ENCODE assay signal across 8 mouse cellular contexts in the genomic region with DNA sequence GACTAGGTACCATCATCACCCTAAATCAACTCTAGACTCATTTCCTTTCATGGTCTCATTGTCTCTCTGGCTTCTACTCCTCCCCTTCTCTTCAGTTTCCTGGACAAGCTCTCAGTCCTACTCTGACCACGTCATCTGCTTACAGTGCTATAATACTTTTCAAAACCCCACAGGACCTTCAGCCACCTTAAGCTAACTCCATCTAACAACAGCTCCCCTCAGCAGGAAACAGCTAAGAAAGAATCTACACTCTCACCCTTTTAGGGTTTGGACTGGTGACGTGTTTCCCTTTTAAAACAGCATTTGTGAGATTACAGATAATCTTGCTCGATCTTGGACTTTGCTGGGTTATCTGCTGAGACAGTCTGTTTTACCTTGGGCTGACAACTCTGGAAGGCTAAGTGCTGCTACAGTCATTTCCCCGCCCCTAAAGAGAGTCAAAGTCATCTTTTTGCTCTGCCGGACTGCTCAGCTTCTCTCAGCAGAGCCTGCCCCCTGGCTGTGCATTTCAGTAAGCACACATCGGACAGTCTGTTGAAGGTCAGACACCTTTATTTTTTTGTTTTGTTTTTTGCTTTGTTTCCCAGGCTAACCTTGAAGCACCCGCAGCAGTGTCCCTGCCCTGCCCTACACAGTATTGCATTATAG. TPM values are rescaled to one million over a fixed set of nuclear protein-coding genes. Genes with fewer than 3 reads are reported as not detected.
DNase-seq lines count a peak whose midpoint lies in the region; ATAC-seq and TF ChIP-seq lines count a peak whose summit lies in the region.

No protein-coding gene starts in this region.

- 27% methylated on average over 7 of the region's 7 CpGs for WGBS in embryonic facial prominence, embryonic 12.5 days
- WGBS in heart, embryonic 12.5 days = 9% methylated on average over 7 of the region's 7 CpGs
- 14% methylated on average over 7 of the region's 7 CpGs for WGBS in kidney, embryonic 15.5 days

- peak; percentile 94 for TF ChIP-seq RAD21 in CH12.LX (IDR thresholded peaks at IDR 0.05; ENCODE audit: low read depth, low read length)

- no peaks in the 10 kb centered on the region for H3K9me3 ChIP-seq in CH12.LX (replicated peaks; ENCODE audit: low read length)
- no peaks in the 10 kb centered on the region for H3K9me3 ChIP-seq in embryonic facial prominence, embryonic 12.5 days
- H3K9me3 ChIP-seq in heart, embryonic 12.5 days (replicated peaks) = no peaks in the 10 kb centered on the region
- H3K9me3 ChIP-seq in kidney, embryonic 15.5 days (replicated peaks) = no peaks in the 10 kb centered on the region

- H3K4me1 ChIP-seq in CH12.LX (ENCODE audit: control insufficient read depth in 1 of 2, insufficient read depth in 2 of 2) = peaks cover 3 to 17% of the 10 kb centered on the region in 2 experiments; a peak in 2 of 4 replicates
- H3K4me1 ChIP-seq in embryonic facial prominence, embryonic 12.5 days = no peaks in the 10 kb centered on the region
- H3K4me1 ChIP-seq in heart, embryonic 12.5 days (replicated peaks) = peaks cover 13% of the 10 kb centered on the region
- peaks cover 16% of the 10 kb centered on the region for H3K4me1 ChIP-seq in kidney, embryonic 15.5 days

- no peaks in the 10 kb centered on the region for H3K27me3 ChIP-seq in CH12.LX (replicated peaks)
- H3K27me3 ChIP-seq in embryonic facial prominence, embryonic 12.5 days = no peaks in the 10 kb centered on the region
- H3K27me3 ChIP-seq in heart, embryonic 12.5 days (replicated peaks) = no peaks in the 10 kb centered on the region
- no peaks in the 10 kb centered on the region for H3K27me3 ChIP-seq in kidney, embryonic 15.5 days

- H3K4me3 ChIP-seq in CH12.LX (replicated peaks in 1 of 3; ENCODE audit: low read depth in 2 of 3, low read length in 2 of 3, poor library complexity in 1 of 3) = no peak overlapping the region
- no peak overlapping the region for H3K4me3 ChIP-seq in embryonic facial prominence, embryonic 12.5 days
- H3K4me3 ChIP-seq in heart, embryonic 12.5 days = no peak overlapping the region
- H3K4me3 ChIP-seq in kidney, embryonic 15.5 days (replicated peaks) = no peak overlapping the region

- H3K4me2 ChIP-seq in CH12.LX (ENCODE audit: insufficient read depth, low read depth, poor library complexity, severe bottlenecking) = peak overlapping the region; percentile 74
- no peak overlapping the region for H3K4me2 ChIP-seq in embryonic facial prominence, embryonic 12.5 days (replicated peaks)
- H3K4me2 ChIP-seq in heart, embryonic 12.5 days = peak overlapping the region; percentile 37
- peak overlapping the region; percentile 41 for H3K4me2 ChIP-seq in kidney, embryonic 15.5 days

- ATAC-seq in embryonic facial prominence, embryonic 12.5 days (ENCODE audit: insufficient number of reproducible peaks, insufficient read depth, low FRiP score, low TSS enrichment) = 0 out of 2 replicates have a peak, but pooled peaks have one; percentile 29
- peak; percentile 84 for ATAC-seq in heart, embryonic 12.5 days (ENCODE audit: insufficient number of reproducible peaks, low FRiP score)
- ATAC-seq in kidney, embryonic 15.5 days (replicated peaks; ENCODE audit: low FRiP score) = peak; percentile 89

- H3K36me3 ChIP-seq in CH12.LX (replicated peaks in 1 of 2; ENCODE audit: control insufficient read depth in 1 of 2, insufficient read depth in 1 of 2, low read length in 1 of 2) = peaks cover 0 to 23% of the 10 kb centered on the region in 2 experiments
- H3K36me3 ChIP-seq in embryonic facial prominence, embryonic 12.5 days = no peaks in the 10 kb centered on the region
- H3K36me3 ChIP-seq in heart, embryonic 12.5 days = no peaks in the 10 kb centered on the region
- peaks cover 8% of the 10 kb centered on the region; the same call in 1 of the 2 replicates for H3K36me3 ChIP-seq in kidney, embryonic 15.5 days

- H3K79me2 ChIP-seq in CH12.LX (replicated peaks; ENCODE audit: control insufficient read depth, extremely low read depth, insufficient read depth, poor library complexity, severe bottlenecking) = no peaks in the 10 kb centered on the region

- H3K27ac ChIP-seq in CH12.LX (ENCODE audit: insufficient read depth, low read depth) = no peak overlapping the region
- H3K27ac ChIP-seq in embryonic facial prominence, embryonic 12.5 days = 0 out of 2 replicates have a peak overlapping the region, but pooled peaks have one; percentile 8
- peak overlapping the region; percentile 58 for H3K27ac ChIP-seq in heart, embryonic 12.5 days (ENCODE audit: poor library complexity, severe bottlenecking)
- peak overlapping the region; percentile 82 for H3K27ac ChIP-seq in kidney, embryonic 15.5 days

- no peak overlapping the region for H3K9ac ChIP-seq in CH12.LX (ENCODE audit: insufficient read depth, low read depth)
- no peak overlapping the region for H3K9ac ChIP-seq in embryonic facial prominence, embryonic 12.5 days
- no peak overlapping the region for H3K9ac ChIP-seq in heart, embryonic 12.5 days
- no peak overlapping the region for H3K9ac ChIP-seq in kidney, embryonic 15.5 days

- in situ Hi-C loops in CH12.LX (cut with MboI; ENCODE audit: low pct_ligation_motif_present, low pct_unique_long_range_greater_than_20kb, low sequenced_read_pairs) = loop anchor here (5.0 to 25.0 kb wide), 2 partner anchors 162 to 258 kb away; no protein-coding TSS in a partner anchor

- TF ChIP-seq POLR2A in CH12.LX (IDR thresholded peaks at IDR 0.05; ENCODE audit: low read depth, low read length) = no peak

- TF ChIP-seq EP300 in CH12.LX (IDR thresholded peaks at IDR 0.05; ENCODE audit: low read length) = peak; percentile 51

- dilution Hi-C loops in CH12.LX (cut with MboI; ENCODE audit: extremely low pct_ligation_motif_present, extremely low pct_unique_long_range_greater_than_20kb, low sequenced_read_pairs) = no loop called here

- peak; percentile 75 for DNase-seq in CH12.LX (ENCODE audit: extremely low read depth)
- DNase-seq in ZHBTc4 (ENCODE audit: low read depth, low spot score) = peak; percentile 92
- DNase-seq in lung, postnatal 10 days = peak; percentile 88
- peak; percentile 73 for DNase-seq in ovary, postnatal 36 days (ENCODE audit: low spot score)
- DNase-seq in frontal cortex, adult 2 months (ENCODE audit: extremely low spot score in 1 of 2, low spot score in 1 of 2) = no peak

- peak in 1 of 2 experiments; percentile 94; a peak in 3 of 4 replicates for TF ChIP-seq CTCF in CH12.LX (conservative IDR thresholded peaks at IDR 0.05 in 1 of 2, IDR thresholded peaks at IDR 0.05 in 1 of 2; ENCODE audit: low read depth in 2 of 2, low read length in 2 of 2)

TF ChIP-seq in CH12.LX, 34 proteins besides CTCF, POLR2A, EP300 and RAD21 (continues in another document):
- TF ChIP-seq SMC3 (IDR thresholded peaks at IDR 0.05; ENCODE audit: low read depth, low read length) (peak; percentile 98), IRF4 (IDR thresholded peaks at IDR 0.05; ENCODE audit: low read depth, low read length) (peak; percentile 47; the same call in 1 of the 2 replicates), NRF1 (IDR thresholded peaks at IDR 0.05; ENCODE audit: low read depth, low read length) (0 out of 2 replicates have a peak, but pooled peaks have one; percentile 29), RCOR1 (conservative IDR thresholded peaks at IDR 0.05; ENCODE audit: low read depth, low read length) (0 out of 2 replicates have a peak, but pooled peaks have one; percentile 21), ELF1 (IDR thresholded peaks at IDR 0.05; ENCODE audit: low read depth, low read length) (peak; percentile 38; the same call in 1 of the 2 replicates), MAZ (IDR thresholded peaks at IDR 0.05; ENCODE audit: low read depth, low read length) (peak; percentile 65; the same call in 1 of the 2 replicates), MYC (IDR thresholded peaks at IDR 0.05; ENCODE audit: low read depth, low read length) (peak; percentile 31; the same call in 1 of the 2 replicates), TBP (conservative IDR thresholded peaks at IDR 0.05; ENCODE audit: low read depth, low read length) (no peak), BHLHE40 (IDR thresholded peaks at IDR 0.05; ENCODE audit: low read depth, low read length) (0 out of 2 replicates have a peak, but pooled peaks have one; percentile 27), ZNF384 (IDR thresholded peaks at IDR 0.05; ENCODE audit: low read depth, low read length) (peak; percentile 13; the same call in 1 of the 2 replicates), MEF2A (IDR thresholded peaks at IDR 0.05; ENCODE audit: borderline replicate concordance, low read depth, low read length) (0 out of 2 replicates have a peak, but pooled peaks have one; percentile 47), ZMIZ1 (IDR thresholded peaks at IDR 0.05; ENCODE audit: low read depth, low read length) (no peak), HCFC1 (IDR thresholded peaks at IDR 0.05; ENCODE audit: low read depth, low read length) (peak; percentile 43; the same call in 1 of the 2 replicates), PAX5 (IDR thresholded peaks at IDR 0.05; ENCODE audit: low read length) (no peak)

RNA-seq across cellular contexts. Expression of gene Pank2, which starts 8.5 kb away (rescaled TPM):
- total RNA-seq in CH12.LX (2012; rRNA removed) = 16.6 and 19.0 TPM in 2 replicates
- 25.6 and 28.6 TPM in 2 replicates for total RNA-seq in CH12.LX (2014; rRNA removed)
- 34.7 and 43.2 TPM in 2 replicates for polyA plus RNA-seq in CH12.LX (2012; ENCODE audit: insufficient read length, low read depth)
- 61.8 and 61.9 TPM in 2 replicates for polyA plus RNA-seq in embryonic facial prominence, embryonic 12.5 days (2016; fragmentation: Nextera tagmentation; extraction: Ambion mirVana)
- polyA plus RNA-seq in heart, embryonic 12.5 days (2016; fragmentation: Nextera tagmentation; extraction: Ambion mirVana) = 37.1 and 37.6 TPM in 2 replicates
- 38.3 and 39.0 TPM in 2 replicates for polyA plus RNA-seq in kidney, embryonic 15.5 days (2015; fragmentation: Nextera tagmentation; extraction: Ambion mirVana)
- polyA plus RNA-seq in frontal cortex, adult 2 months (2012; rRNA removed) = 37.7 and 38.9 TPM in 2 replicates

RNA-seq across cellular contexts. Expression of gene Mavs, which starts 19.9 kb away (rescaled TPM):
- total RNA-seq in CH12.LX (2012; rRNA removed) (25.6 and 25.9 TPM in 2 replicates), CH12.LX (2014; rRNA removed) (18.5 and 18.6 TPM in 2 replicates)
- 26.8 and 34.5 TPM in 2 replicates for polyA plus RNA-seq in CH12.LX (2012; ENCODE audit: insufficient read length, low read depth)
- polyA plus RNA-seq in embryonic facial prominence, embryonic 12.5 days (2016; fragmentation: Nextera tagmentation; extraction: Ambion mirVana) = 16.3 and 18.1 TPM in 2 replicates
- 20.3 and 20.6 TPM in 2 replicates for polyA plus RNA-seq in heart, embryonic 12.5 days (2016; fragmentation: Nextera tagmentation; extraction: Ambion mirVana)
- 27.8 and 30.2 TPM in 2 replicates for polyA plus RNA-seq in kidney, embryonic 15.5 days (2015; fragmentation: Nextera tagmentation; extraction: Ambion mirVana)
- polyA plus RNA-seq in frontal cortex, adult 2 months (2012; rRNA removed) = 8.2 and 8.6 TPM in 2 replicates

RNA-seq across cellular contexts. Expression of gene Ap5s1, which starts 46.9 kb away (rescaled TPM):
- 9.1 and 10.4 TPM in 2 replicates for total RNA-seq in CH12.LX (2012; rRNA removed)
- 19.8 and 22.5 TPM in 2 replicates for total RNA-seq in CH12.LX (2014; rRNA removed)
- 8.1 and 9.9 TPM in 2 replicates for polyA plus RNA-seq in CH12.LX (2012; ENCODE audit: insufficient read length, low read depth)
- 29.7 and 31.5 TPM in 2 replicates for polyA plus RNA-seq in embryonic facial prominence, embryonic 12.5 days (2016; fragmentation: Nextera tagmentation; extraction: Ambion mirVana)
- polyA plus RNA-seq in heart, embryonic 12.5 days (2016; fragmentation: Nextera tagmentation; extraction: Ambion mirVana) = 30.1 and 32.0 TPM in 2 replicates
- 25.6 TPM in 2 replicates for polyA plus RNA-seq in kidney, embryonic 15.5 days (2015; fragmentation: Nextera tagmentation; extraction: Ambion mirVana)
- 47.2 and 68.7 TPM in 2 replicates for polyA plus RNA-seq in frontal cortex, adult 2 months (2012; rRNA removed)

Comparison
In these comparisons a context has a peak if more than half of its experiments do, and no peak if none do; other contexts are left out.
1. DNase-seq: peak in CH12.LX (single experiment), ZHBTc4 (single experiment), lung, postnatal 10 days (single experiment) and ovary, postnatal 36 days (single experiment); none in frontal cortex, adult 2 months (0 of 2).
2. ATAC-seq: peak in every context shown above with its lines; median percentile 89 in kidney, embryonic 15.5 days; 84 in heart, embryonic 12.5 days; 29 in embryonic facial prominence, embryonic 12.5 days.